7 mouse cellular contexts compared by ENCODE assay signal in genomic region chr3:8244526-8245194, GRCm38 (mm10).
DNase-seq lines count a peak whose midpoint lies in the region; TF ChIP-seq lines count a peak whose summit lies in the region.
"Not testable (repeated sequence)": the region's sequence is repeated elsewhere in the genome, so short reads cannot be mapped to it uniquely, and the experiment has no call there.

No protein-coding gene starts in this region.

- TF ChIP-seq CTCF in CH12.LX (conservative IDR thresholded peaks at IDR 0.05 in 1 of 2, IDR thresholded peaks at IDR 0.05 in 1 of 2; ENCODE audit: low read depth in 2 of 2, low read length in 2 of 2), result not testable (repeated sequence)

- not testable (repeated sequence) for TF ChIP-seq RAD21 in CH12.LX (IDR thresholded peaks at IDR 0.05; ENCODE audit: low read depth, low read length)

- in situ Hi-C loops in CH12.LX (cut with MboI; ENCODE audit: low pct_ligation_motif_present, low pct_unique_long_range_greater_than_20kb, low sequenced_read_pairs), result not testable (repeated sequence)

- WGBS in hindbrain, embryonic 10.5 days, result 91% methylated on average over 4 of the region's 4 CpGs
- 92% methylated on average over 4 of the region's 4 CpGs for WGBS in limb, embryonic 10.5 days

- not testable (repeated sequence) for H3K4me2 ChIP-seq in CH12.LX (ENCODE audit: insufficient read depth, low read depth, poor library complexity, severe bottlenecking)

- not testable (repeated sequence) for H3K79me2 ChIP-seq in CH12.LX (replicated peaks; ENCODE audit: control insufficient read depth, extremely low read depth, insufficient read depth, poor library complexity, severe bottlenecking)

- DNase-seq in CH12.LX (ENCODE audit: extremely low read depth), result peak; percentile 57
- peak; percentile 78 for DNase-seq in adipocyte (ENCODE audit: low spot score)
- DNase-seq in embryo, embryonic 11.5 days (ENCODE audit: low read depth, low spot score), result peak; percentile 49
- peak; percentile 22 for DNase-seq in hindbrain, embryonic 10.5 days (ENCODE audit: low spot score)
- DNase-seq in limb, embryonic 10.5 days (ENCODE audit: low spot score), result peak; percentile 37
- DNase-seq in mesoderm, embryonic 11.5 days (ENCODE audit: low read depth, low spot score), result peak; percentile 71
- peak; percentile 8 for DNase-seq in retina, postnatal 7 days (ENCODE audit: low read depth, low spot score)

- H3K9me3 ChIP-seq in CH12.LX (replicated peaks; ENCODE audit: low read length), result peaks cover 23% of the 10 kb centered on the region
- not testable (repeated sequence) for H3K9me3 ChIP-seq in hindbrain, embryonic 10.5 days; limb, embryonic 10.5 days (replicated peaks)

- not testable (repeated sequence) for H3K9ac ChIP-seq in CH12.LX (ENCODE audit: insufficient read depth, low read depth)

- not testable (repeated sequence) for H3K27me3 ChIP-seq in CH12.LX (replicated peaks); hindbrain, embryonic 10.5 days (ENCODE audit: insufficient read depth, poor library complexity, severe bottlenecking); limb, embryonic 10.5 days (ENCODE audit: low read depth, poor library complexity, severe bottlenecking)

- not testable (repeated sequence) for TF ChIP-seq EP300 in CH12.LX (IDR thresholded peaks at IDR 0.05; ENCODE audit: low read length)

- not testable (repeated sequence) for H3K4me3 ChIP-seq in CH12.LX (replicated peaks in 1 of 3; ENCODE audit: low read depth in 2 of 3, low read length in 2 of 3, poor library complexity in 1 of 3); hindbrain, embryonic 10.5 days; limb, embryonic 10.5 days

- not testable (repeated sequence) for TF ChIP-seq POLR2A in CH12.LX (IDR thresholded peaks at IDR 0.05; ENCODE audit: low read depth, low read length)

- not testable (repeated sequence) for H3K36me3 ChIP-seq in CH12.LX (replicated peaks in 1 of 2; ENCODE audit: control insufficient read depth in 1 of 2, insufficient read depth in 1 of 2, low read length in 1 of 2); hindbrain, embryonic 10.5 days; limb, embryonic 10.5 days

- not testable (repeated sequence) for H3K4me1 ChIP-seq in CH12.LX (ENCODE audit: control insufficient read depth in 1 of 2, insufficient read depth in 2 of 2); hindbrain, embryonic 10.5 days (replicated peaks); limb, embryonic 10.5 days

- not testable (repeated sequence) for H3K27ac ChIP-seq in CH12.LX (ENCODE audit: insufficient read depth, low read depth); hindbrain, embryonic 10.5 days; limb, embryonic 10.5 days

- dilution Hi-C loops in CH12.LX (cut with MboI; ENCODE audit: extremely low pct_ligation_motif_present, extremely low pct_unique_long_range_greater_than_20kb, low sequenced_read_pairs), result not testable (repeated sequence)

Comparison
In these comparisons a context has a peak if more than half of its experiments do, and no peak if none do; other contexts are left out.
1. DNase-seq: peak in every context shown above with its lines; median percentile 78 in adipocyte; 71 in mesoderm, embryonic 11.5 days; 57 in CH12.LX; 49 in embryo, embryonic 11.5 days; 37 in limb, embryonic 10.5 days; 22 in hindbrain, embryonic 10.5 days; 8 in retina, postnatal 7 days.